In the genomic region with DNA sequence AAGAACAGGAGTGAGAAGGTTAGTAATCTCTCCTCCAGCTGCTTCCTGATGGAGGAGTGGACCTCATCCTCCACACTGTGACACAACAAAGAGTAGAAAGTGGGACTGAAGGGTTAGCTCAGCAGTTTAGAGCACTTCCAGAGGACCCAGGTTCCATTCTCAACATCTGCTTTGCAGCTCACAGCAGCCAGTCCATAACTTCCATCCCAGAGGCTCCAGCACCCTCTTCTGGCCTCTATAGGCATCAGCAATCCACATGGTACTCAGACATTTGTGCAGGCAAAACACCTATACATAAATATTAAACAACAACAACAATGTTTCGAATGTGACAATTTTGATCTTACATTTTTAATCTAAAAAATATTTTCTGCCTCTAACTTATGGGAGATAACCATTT, we compare ENCODE assay signal across 9 mouse cellular contexts. TPM values are rescaled to one million over a fixed set of nuclear protein-coding genes. Genes with fewer than 3 reads are reported as not detected.
DNase-seq lines count a peak whose midpoint lies in the region; ATAC-seq lines count a peak whose summit lies in the region.
"Had no signal": no experiment of that assay in that cellular context is flagged by ENCODE, and none has a peak within 500 bp of the region (broad histone marks: within the 10 kb centered on the region; RNA-seq: fewer than 3 reads in every experiment).

No protein-coding gene starts in this region.

- H3K27me3 ChIP-seq in forebrain, embryonic 13.5 days = no peaks in the 10 kb centered on the region
- H3K27me3 ChIP-seq in forebrain, embryonic 16.5 days (replicated peaks; ENCODE audit: control insufficient read depth, insufficient read depth, low read length) = no peaks in the 10 kb centered on the region
- H3K27me3 ChIP-seq: hindbrain, embryonic 15.5 days had no signal

- 93% methylated on average over 1 of the region's 1 CpGs for WGBS in forebrain, embryonic 13.5 days
- 85% methylated on average over 1 of the region's 1 CpGs for WGBS in forebrain, embryonic 16.5 days

- H3K4me1 ChIP-seq in forebrain, embryonic 13.5 days = no peaks in the 10 kb centered on the region
- H3K4me1 ChIP-seq in forebrain, embryonic 16.5 days (replicated peaks; ENCODE audit: control insufficient read depth, insufficient read depth, low read length) = no peaks in the 10 kb centered on the region
- H3K4me1 ChIP-seq: hindbrain, embryonic 15.5 days had no signal

- no peaks in the 10 kb centered on the region for H3K9me3 ChIP-seq in forebrain, embryonic 13.5 days (replicated peaks)
- H3K9me3 ChIP-seq in forebrain, embryonic 16.5 days (ENCODE audit: control insufficient read depth, low read length) = no peaks in the 10 kb centered on the region
- H3K9me3 ChIP-seq: hindbrain, embryonic 15.5 days had no signal

- no peak overlapping the region for H3K4me3 ChIP-seq in forebrain, embryonic 13.5 days
- no peak overlapping the region for H3K4me3 ChIP-seq in forebrain, embryonic 16.5 days (replicated peaks; ENCODE audit: low read length)
- H3K4me3 ChIP-seq: hindbrain, embryonic 15.5 days had no signal

- no peak overlapping the region for H3K9ac ChIP-seq in forebrain, embryonic 13.5 days
- H3K9ac ChIP-seq in forebrain, embryonic 16.5 days (replicated peaks; ENCODE audit: low read depth, low read length) = no peak overlapping the region
- H3K9ac ChIP-seq: hindbrain, embryonic 15.5 days had no signal

- 0 out of 2 replicates have a peak, but pooled peaks have one; percentile 24 for ATAC-seq in forebrain, embryonic 13.5 days
- no peak; the same call in 1 of the 2 replicates for ATAC-seq in forebrain, embryonic 16.5 days
- ATAC-seq in activated CD4-positive, CD25-positive, alpha-beta regulatory T cell, adult 4 months = peak; percentile 77
- ATAC-seq in neutrophil, adult 5-6 weeks (ENCODE audit: extremely low read depth, insufficient number of reproducible peaks, low FRiP score, poor library complexity, severe bottlenecking) = peak; percentile 72; the same call in 1 of the 2 replicates

- DNase-seq in 3T3-L1 (ENCODE audit: low read depth, low spot score) = peak; percentile 53
- DNase-seq in kidney, postnatal 10 days = peak; percentile 40
- DNase-seq in gastrocnemius, adult 18-20 months (ENCODE audit: low spot score) = no peak
- no peak for DNase-seq in urinary bladder, postnatal 25 days (ENCODE audit: low spot score)

- no peak overlapping the region for H3K27ac ChIP-seq in forebrain, embryonic 13.5 days
- no peak overlapping the region for H3K27ac ChIP-seq in forebrain, embryonic 16.5 days (ENCODE audit: low read length)
- H3K27ac ChIP-seq: hindbrain, embryonic 15.5 days had no signal

- H3K36me3 ChIP-seq in forebrain, embryonic 13.5 days (ENCODE audit: poor library complexity, severe bottlenecking) = 0 out of 2 replicates have a peak, but pooled peaks cover 5% of the 10 kb centered on the region
- H3K36me3 ChIP-seq in forebrain, embryonic 16.5 days (ENCODE audit: control insufficient read depth, insufficient read depth) = no peaks in the 10 kb centered on the region
- H3K36me3 ChIP-seq: hindbrain, embryonic 15.5 days had no signal

- H3K4me2 ChIP-seq in forebrain, embryonic 13.5 days = no peak overlapping the region
- no peak overlapping the region for H3K4me2 ChIP-seq in forebrain, embryonic 16.5 days (ENCODE audit: low read length)
- H3K4me2 ChIP-seq: hindbrain, embryonic 15.5 days had no signal

RNA-seq across cellular contexts. Expression of a gene that starts 16.9 kb away (rescaled TPM):
- 35.2 and 35.5 TPM in 2 replicates for polyA plus RNA-seq in forebrain, embryonic 13.5 days (2015; fragmentation: Nextera tagmentation; extraction: Ambion mirVana)
- 46.9 TPM in 2 replicates for polyA plus RNA-seq in forebrain, embryonic 16.5 days (2015; fragmentation: Nextera tagmentation; extraction: Ambion mirVana)
- polyA plus RNA-seq in activated CD4-positive, CD25-positive, alpha-beta regulatory T cell, adult 4 months (2017; shearing (Covaris generic)) = 10 to 100 TPM; 34.6 to 49.6 TPM
- total RNA-seq in neutrophil, adult 5-6 weeks (2017) = 79.4 and 80.3 TPM in 2 replicates
- 1 to 10 TPM; 8.4 to 9.7 TPM for total RNA-seq in gastrocnemius, adult 18-20 months (2021)

RNA-seq across cellular contexts. Expression of a gene that starts 17.1 kb away (rescaled TPM):
- 9.4 and 10.4 TPM in 2 replicates for polyA plus RNA-seq in forebrain, embryonic 13.5 days (2015; fragmentation: Nextera tagmentation; extraction: Ambion mirVana)
- 9.8 and 12.1 TPM in 2 replicates for polyA plus RNA-seq in forebrain, embryonic 16.5 days (2015; fragmentation: Nextera tagmentation; extraction: Ambion mirVana)
- polyA plus RNA-seq in activated CD4-positive, CD25-positive, alpha-beta regulatory T cell, adult 4 months (2017; shearing (Covaris generic)) = 10 to 100 TPM; 13.6 to 15.8 TPM
- total RNA-seq in neutrophil, adult 5-6 weeks (2017) = 49.0 and 55.1 TPM in 2 replicates
- 1 to 10 TPM; 7.7 to 9.9 TPM for total RNA-seq in gastrocnemius, adult 18-20 months (2021)

Comparison
In these comparisons a context has a peak if more than half of its experiments do, and no peak if none do; other contexts are left out.
1. DNase-seq: peak in 3T3-L1 (single experiment) and kidney, postnatal 10 days (single experiment); none in gastrocnemius, adult 18-20 months (single experiment) and urinary bladder, postnatal 25 days (single experiment).